7 mouse cellular contexts compared by ENCODE assay signal in genomic region chr16:94569229-94570176, GRCm38 (mm10). TPM values are rescaled to one million over a fixed set of nuclear protein-coding genes. Genes with fewer than 3 reads are reported as not detected.
DNase-seq lines count a peak whose midpoint lies in the region; ATAC-seq and TF ChIP-seq lines count a peak whose summit lies in the region.

Gene Dyrk1a, plus strand, starts transcription at chr16:94570010.

- TF ChIP-seq POLR2A in small intestine, adult 2 months (IDR thresholded peaks at IDR 0.05; ENCODE audit: low read depth, low read length): no peak

- peak; percentile 87 for ATAC-seq in intestine, postnatal 0 days
- peak; percentile 95 for ATAC-seq in midbrain, embryonic 12.5 days (ENCODE audit: low FRiP score, low read depth)

- no peaks in the 10 kb centered on the region for H3K27me3 ChIP-seq in embryonic facial prominence, embryonic 10.5 days (replicated peaks; ENCODE audit: low read depth, poor library complexity, severe bottlenecking)
- no peaks in the 10 kb centered on the region for H3K27me3 ChIP-seq in intestine, postnatal 0 days (replicated peaks; ENCODE audit: control insufficient read depth, insufficient read depth, low read length)
- H3K27me3 ChIP-seq in midbrain, embryonic 12.5 days: 0 out of 2 replicates have a peak, but pooled peaks cover 6% of the 10 kb centered on the region
- no peaks in the 10 kb centered on the region for H3K27me3 ChIP-seq in small intestine, adult 2 months (ENCODE audit: control insufficient read depth, insufficient read depth, low read length)

- H3K4me2 ChIP-seq in intestine, postnatal 0 days (replicated peaks; ENCODE audit: low read depth): peak within 1 kb of the TSS; percentile 74
- peak within 1 kb of the TSS; percentile 79 for H3K4me2 ChIP-seq in midbrain, embryonic 12.5 days (replicated peaks)

- peak within 1 kb of the TSS; percentile 99 for H3K27ac ChIP-seq in embryonic facial prominence, embryonic 10.5 days (replicated peaks)
- peak within 1 kb of the TSS; percentile 100 for H3K27ac ChIP-seq in intestine, postnatal 0 days (ENCODE audit: low read depth, low read length)
- H3K27ac ChIP-seq in midbrain, embryonic 12.5 days (replicated peaks): peak within 1 kb of the TSS; percentile 100
- H3K27ac ChIP-seq in small intestine, adult 2 months (ENCODE audit: insufficient read depth, low read depth, low read length): peak within 1 kb of the TSS; percentile 97

- no peaks in the 10 kb centered on the region for H3K9me3 ChIP-seq in embryonic facial prominence, embryonic 10.5 days
- no peaks in the 10 kb centered on the region for H3K9me3 ChIP-seq in intestine, postnatal 0 days (ENCODE audit: control insufficient read depth)
- no peaks in the 10 kb centered on the region for H3K9me3 ChIP-seq in midbrain, embryonic 12.5 days

- H3K4me3 ChIP-seq in embryonic facial prominence, embryonic 10.5 days: peak within 1 kb of the TSS; percentile 98
- H3K4me3 ChIP-seq in intestine, postnatal 0 days (ENCODE audit: low read depth, low read length): peak within 1 kb of the TSS; percentile 82
- H3K4me3 ChIP-seq in midbrain, embryonic 12.5 days: peak within 1 kb of the TSS; percentile 99
- H3K4me3 ChIP-seq in small intestine, adult 2 months (ENCODE audit: low read depth, low read length): peak within 1 kb of the TSS; percentile 99

- no peaks in the 10 kb centered on the region for H3K36me3 ChIP-seq in embryonic facial prominence, embryonic 10.5 days (replicated peaks)
- H3K36me3 ChIP-seq in intestine, postnatal 0 days (ENCODE audit: control insufficient read depth, insufficient read depth): no peaks in the 10 kb centered on the region
- no peaks in the 10 kb centered on the region for H3K36me3 ChIP-seq in midbrain, embryonic 12.5 days
- H3K36me3 ChIP-seq in small intestine, adult 2 months (ENCODE audit: control insufficient read depth, insufficient read depth, low read length): no peaks in the 10 kb centered on the region

- H3K9ac ChIP-seq in intestine, postnatal 0 days (ENCODE audit: low read depth, low read length): peak within 1 kb of the TSS; percentile 99
- H3K9ac ChIP-seq in midbrain, embryonic 12.5 days (replicated peaks): peak within 1 kb of the TSS; percentile 100

- WGBS in embryonic facial prominence, embryonic 10.5 days: 2% methylated on average over 133 of the region's 133 CpGs
- WGBS in intestine, postnatal 0 days: under 1% methylated on average over 76 of the region's 133 CpGs
- WGBS in midbrain, embryonic 12.5 days: under 1% methylated on average over 92 of the region's 133 CpGs
- WGBS in small intestine, adult 2 months: 1% methylated on average over 107 of the region's 133 CpGs

- H3K4me1 ChIP-seq in embryonic facial prominence, embryonic 10.5 days: peaks cover 41% of the 10 kb centered on the region
- peaks cover 6% of the 10 kb centered on the region; the same call in 1 of the 2 replicates for H3K4me1 ChIP-seq in intestine, postnatal 0 days (replicated peaks; ENCODE audit: control insufficient read depth, insufficient read depth, low read length)
- peaks cover 30% of the 10 kb centered on the region for H3K4me1 ChIP-seq in midbrain, embryonic 12.5 days
- peaks cover 13% of the 10 kb centered on the region for H3K4me1 ChIP-seq in small intestine, adult 2 months (ENCODE audit: control insufficient read depth, insufficient read depth, insufficient read length, low read length)

- peak; percentile 99 for DNase-seq in adrenal gland, postnatal 10 days
- peak; percentile 100 for DNase-seq in embryonic facial prominence, embryonic 10.5 days (ENCODE audit: low spot score)
- DNase-seq in gonadal fat pad, adult 2 months (ENCODE audit: low read depth): peak; percentile 87
- DNase-seq in left cerebral cortex, postnatal 4 days: peak; percentile 100

- intact Hi-C loops in left cerebral cortex, postnatal 4 days (cut with DNase I): no loop called here

- 0 out of 2 replicates have a peak, but pooled peaks have one; percentile 10 for TF ChIP-seq CTCF in intestine, postnatal 0 days (IDR thresholded peaks at IDR 0.05; ENCODE audit: low read depth)
- no peak for TF ChIP-seq CTCF in small intestine, adult 2 months (IDR thresholded peaks at IDR 0.05; ENCODE audit: extremely low read depth, insufficient read length, insufficient replicate concordance, low read depth, low read length)

RNA-seq across cellular contexts. Expression of gene Dyrk1a, which starts in this region (rescaled TPM):
- total RNA-seq in adrenal gland, postnatal 10 days (2021): 10 to 100 TPM; 59.7 to 62.7 TPM
- polyA plus RNA-seq in embryonic facial prominence, embryonic 10.5 days (2016; fragmentation: Nextera tagmentation; extraction: Ambion mirVana): 9.5 and 10.0 TPM in 2 replicates
- 29.1 and 32.1 TPM in 2 replicates for polyA plus RNA-seq in gonadal fat pad, adult 2 months (2012; rRNA removed)
- polyA plus RNA-seq in intestine, postnatal 0 days (2015; fragmentation: Nextera tagmentation; extraction: Ambion mirVana): 8.0 and 8.3 TPM in 2 replicates
- total RNA-seq in left cerebral cortex, postnatal 4 days (2021): 100 to 1,000 TPM; 121 to 124 TPM
- polyA plus RNA-seq in midbrain, embryonic 12.5 days (2016; fragmentation: Nextera tagmentation; extraction: Ambion mirVana): 9.5 and 10.0 TPM in 2 replicates
- polyA plus RNA-seq in small intestine, adult 2 months (2012; rRNA removed): 15.9 and 32.1 TPM in 2 replicates

Comparison
In these comparisons a context has a peak if more than half of its experiments do, and no peak if none do; other contexts are left out.
1. Peak in every context shown above with its lines: DNase-seq, ATAC-seq, H3K4me3 ChIP-seq and H3K27ac ChIP-seq.